Mouse (Mus musculus) embryonic facial prominence, embryonic 10.5 days (tissue): ENCODE results near the gene Kcnip4. TPM values are rescaled to one million over a fixed set of nuclear protein-coding genes. Genes with fewer than 3 reads are reported as not detected.

ENCODE experiments used
- DNase-seq: peaks from one replicate; pipeline ENCODE4 v3.0.0-alpha.2; 2017; ENCODE audit warnings: low spot score
- H3K27ac ChIP-seq: fragments of 300-500 bp; sonication (generic); replicated peaks from 2 replicates; pipeline ENCODE4 v1.5.1; 2016; ENCODE audit warnings: mild to moderate bottlenecking
- H3K27me3 ChIP-seq: fragments of 300-500 bp; sonication (generic); replicated peaks from 2 replicates; pipeline ENCODE4 v1.6.1; 2016; ENCODE audit warnings: low read depth, mild to moderate bottlenecking; ENCODE audit not compliant: poor library complexity, severe bottlenecking
- H3K36me3 ChIP-seq: fragments of 300-500 bp; sonication (generic); replicated peaks from 2 replicates; pipeline ENCODE4 v1.6.1; 2016; ENCODE audit warnings: mild to moderate bottlenecking, moderate library complexity
- H3K4me1 ChIP-seq: fragments of 300-500 bp; sonication (generic); 2 replicates; pipeline ENCODE4 v1.6.1; 2016
- H3K4me3 ChIP-seq: fragments of 300-500 bp; sonication (generic); 2 replicates; pipeline ENCODE4 v1.5.1; 2016; ENCODE audit warnings: mild to moderate bottlenecking, moderate library complexity
- H3K9me3 ChIP-seq: fragments of 300-500 bp; sonication (generic); 2 replicates; pipeline ENCODE4 v1.6.1; 2016; ENCODE audit warnings: mild to moderate bottlenecking
- WGBS: fragments of 180-500 bp; shearing (Covaris S2); methylation state at CpG from one replicate; pipeline ENCODE4 v1.1.7; 2016; 5-methylcytosine and 5-hydroxymethylcytosine counted together
- polyA plus RNA-seq: library from polyadenylated mRNA; unstranded; fragments of >200 nt; fragmentation: Nextera tagmentation; extraction: Ambion mirVana; gene quantifications from 2 replicates; pipeline ENCODE4 v1.2.1, GENCODE M21; 2016

The Kcnip4 gene
- 0.84 and 0.98 TPM in 2 replicates for polyA plus RNA-seq

- Histone ChIP-seq H3K4me1 (peaks cover 6% of the 10 kb centered on the region; the same call in 1 of the 2 replicates), H3K9me3 (no peaks in the 10 kb centered on the region), H3K27ac (no peak within 1 kb of the TSS; the same call in 1 of the 2 replicates), H3K4me3 (peak within 1 kb of the TSS; percentile 63), H3K27me3 (peaks cover 45% of the 10 kb centered on the region), H3K36me3 (no peaks in the 10 kb centered on the region)
- under 1% methylated on average over 49 of the region's 50 CpGs for WGBS
- peak; percentile 71 for DNase-seq
Observed at GRCm38 (mm10) chr5:49524394-49525241, at the start of gene Kcnip4. TSS of gene Kcnip4 (minus strand) at chr5:49524907.

- Histone ChIP-seq H3K9me3 (no peaks in the 10 kb centered on the region), H3K27me3 (no peaks in the 10 kb centered on the region), H3K4me1 (no peaks in the 10 kb centered on the region), H3K4me3 (no peak overlapping the region), H3K36me3 (no peaks in the 10 kb centered on the region), H3K27ac (no peak overlapping the region)
- no peak for DNase-seq
- 84% methylated on average over 4 of the region's 4 CpGs for WGBS
Observed at GRCm38 (mm10) chr5:49571876-49572275, 47.2 kb upstream of the Kcnip4 start.

GRCm38 (mm10) chr5:49563751-49564150 lies 39.0 kb upstream of the Kcnip4 start:
- H3K27ac ChIP-seq, result no peak overlapping the region
- H3K36me3 ChIP-seq, result no peaks in the 10 kb centered on the region
- DNase-seq, result no peak
- no peak overlapping the region for H3K4me3 ChIP-seq
- no peaks in the 10 kb centered on the region for H3K27me3 ChIP-seq
- no peaks in the 10 kb centered on the region for H3K4me1 ChIP-seq
- 89% methylated on average over 4 of the region's 4 CpGs for WGBS
- no peaks in the 10 kb centered on the region for H3K9me3 ChIP-seq

- Histone ChIP-seq H3K36me3 (no peaks in the 10 kb centered on the region), H3K9me3 (no peaks in the 10 kb centered on the region), H3K4me1 (no peaks in the 10 kb centered on the region), H3K27ac (no peak overlapping the region), H3K27me3 (no peaks in the 10 kb centered on the region), H3K4me3 (no peak overlapping the region)
- no peak for DNase-seq
- WGBS, result 76% methylated on average over 3 of the region's 3 CpGs
Observed at GRCm38 (mm10) chr5:49557436-49557835, 32.7 kb upstream of the Kcnip4 start.

GRCm38 (mm10) chr5:49547884-49548283 lies 23.2 kb upstream of the Kcnip4 start:
- DNase-seq, result no peak
- Histone ChIP-seq H3K27ac (no peak overlapping the region), H3K27me3 (no peaks in the 10 kb centered on the region), H3K4me1 (no peaks in the 10 kb centered on the region), H3K9me3 (no peaks in the 10 kb centered on the region), H3K36me3 (no peaks in the 10 kb centered on the region), H3K4me3 (no peak overlapping the region)
- WGBS, result 96% methylated on average over 3 of the region's 3 CpGs

- H3K4me3 ChIP-seq, result no peak overlapping the region
- H3K4me1 ChIP-seq, result peaks cover 6% of the 10 kb centered on the region; the same call in 1 of the 2 replicates
- no peak overlapping the region for H3K27ac ChIP-seq
- 93% methylated on average over 8 of the region's 8 CpGs for WGBS
- H3K36me3 ChIP-seq, result no peaks in the 10 kb centered on the region
- DNase-seq, result no peak
- peaks cover 23% of the 10 kb centered on the region for H3K27me3 ChIP-seq
- no peaks in the 10 kb centered on the region for H3K9me3 ChIP-seq
Observed at GRCm38 (mm10) chr5:49529362-49529761, 4.7 kb upstream of the Kcnip4 start.

GRCm38 (mm10) chr5:49525242-49525612 lies 520 bp upstream of the Kcnip4 start:
- Histone ChIP-seq H3K4me3 (peak overlapping the region; percentile 63; the same call in 1 of the 2 replicates), H3K9me3 (no peaks in the 10 kb centered on the region), H3K4me1 (peaks cover 6% of the 10 kb centered on the region; the same call in 1 of the 2 replicates), H3K36me3 (no peaks in the 10 kb centered on the region), H3K27me3 (peaks cover 45% of the 10 kb centered on the region), H3K27ac (no peak overlapping the region)
- DNase-seq, result no peak
- WGBS, result 67% methylated on average over 4 of the region's 4 CpGs

- no peak overlapping the region for H3K27ac ChIP-seq
- no peak for DNase-seq
- no peaks in the 10 kb centered on the region for H3K36me3 ChIP-seq
- H3K9me3 ChIP-seq, result no peaks in the 10 kb centered on the region
- peaks cover 6% of the 10 kb centered on the region; the same call in 1 of the 2 replicates for H3K4me1 ChIP-seq
- peaks cover 45% of the 10 kb centered on the region for H3K27me3 ChIP-seq
- WGBS, result 8% methylated on average over 11 of the region's 11 CpGs
- peak overlapping the region; percentile 63 for H3K4me3 ChIP-seq
Observed at GRCm38 (mm10) chr5:49523997-49524393, 712 bp downstream of the Kcnip4 start.

GRCm38 (mm10) chr5:49522986-49523385 lies 1.7 kb downstream of the Kcnip4 start:
- 75% methylated on average over 4 of the region's 4 CpGs for WGBS
- Histone ChIP-seq H3K36me3 (no peaks in the 10 kb centered on the region), H3K9me3 (no peaks in the 10 kb centered on the region), H3K27me3 (peaks cover 45% of the 10 kb centered on the region), H3K27ac (no peak overlapping the region), H3K4me1 (peaks cover 6% of the 10 kb centered on the region; the same call in 1 of the 2 replicates), H3K4me3 (no peak overlapping the region)
- DNase-seq, result no peak

- Histone ChIP-seq H3K4me1 (no peaks in the 10 kb centered on the region), H3K27ac (no peak overlapping the region), H3K9me3 (no peaks in the 10 kb centered on the region), H3K36me3 (no peaks in the 10 kb centered on the region), H3K4me3 (no peak overlapping the region), H3K27me3 (no peaks in the 10 kb centered on the region)
- no peak for DNase-seq
- 84% methylated on average over 3 of the region's 3 CpGs for WGBS
Observed at GRCm38 (mm10) chr5:49498743-49499142, 26.0 kb downstream of the Kcnip4 start.

- 68% methylated on average over 2 of the region's 2 CpGs for WGBS
- Histone ChIP-seq H3K4me3 (no peak overlapping the region), H3K27ac (no peak overlapping the region), H3K9me3 (no peaks in the 10 kb centered on the region), H3K36me3 (no peaks in the 10 kb centered on the region), H3K4me1 (no peaks in the 10 kb centered on the region), H3K27me3 (no peaks in the 10 kb centered on the region)
- no peak for DNase-seq
Observed at GRCm38 (mm10) chr5:49487270-49487669, 37.4 kb downstream of the Kcnip4 start.

- Histone ChIP-seq H3K27me3 (no peaks in the 10 kb centered on the region), H3K4me3 (no peak overlapping the region), H3K27ac (no peak overlapping the region), H3K36me3 (no peaks in the 10 kb centered on the region), H3K4me1 (no peaks in the 10 kb centered on the region), H3K9me3 (no peaks in the 10 kb centered on the region)
- 79% methylated on average over 2 of the region's 2 CpGs for WGBS
- no peak for DNase-seq
Observed at GRCm38 (mm10) chr5:49470738-49471137, 54.0 kb downstream of the Kcnip4 start.

- Histone ChIP-seq H3K9me3 (no peaks in the 10 kb centered on the region), H3K27ac (no peak overlapping the region), H3K4me1 (no peaks in the 10 kb centered on the region), H3K36me3 (no peaks in the 10 kb centered on the region), H3K4me3 (no peak overlapping the region), H3K27me3 (no peaks in the 10 kb centered on the region)
- WGBS, result 86% methylated on average over 6 of the region's 6 CpGs
- DNase-seq, result no peak
Observed at GRCm38 (mm10) chr5:49460643-49461276, 63.9 kb downstream of the Kcnip4 start.
